Mouse (Mus musculus): ENCODE measurements at regions not wholly inside any gene's neighbourhood (a gene's known extent, or its start where the extent isn't known, plus 50 kb on each side); places are given as distances from the start of the nearest gene placed in this dataset.

DNA sequence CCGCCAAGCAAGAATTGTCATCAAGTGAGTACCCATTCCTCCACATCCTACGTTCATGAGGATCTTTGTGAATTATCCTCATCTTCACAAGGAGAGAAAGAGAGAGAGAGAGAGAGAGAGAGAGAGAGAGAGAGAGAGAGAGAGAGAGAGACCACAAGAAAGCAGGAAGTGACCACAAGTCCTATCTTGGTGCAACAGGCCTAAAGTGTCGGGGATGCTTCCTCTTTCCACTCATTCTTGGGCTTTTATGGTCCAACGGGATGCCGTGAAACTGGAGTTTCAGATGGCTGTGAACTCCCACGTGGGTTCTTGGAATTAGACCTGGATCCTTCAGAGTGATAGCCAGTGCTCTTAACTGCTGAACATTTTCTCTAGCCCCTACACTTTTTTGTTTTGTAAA lies 53.1 kb upstream of the Rai14 start:
- no peak for DNase-seq (ENCODE audit: low spot score)

DNA sequence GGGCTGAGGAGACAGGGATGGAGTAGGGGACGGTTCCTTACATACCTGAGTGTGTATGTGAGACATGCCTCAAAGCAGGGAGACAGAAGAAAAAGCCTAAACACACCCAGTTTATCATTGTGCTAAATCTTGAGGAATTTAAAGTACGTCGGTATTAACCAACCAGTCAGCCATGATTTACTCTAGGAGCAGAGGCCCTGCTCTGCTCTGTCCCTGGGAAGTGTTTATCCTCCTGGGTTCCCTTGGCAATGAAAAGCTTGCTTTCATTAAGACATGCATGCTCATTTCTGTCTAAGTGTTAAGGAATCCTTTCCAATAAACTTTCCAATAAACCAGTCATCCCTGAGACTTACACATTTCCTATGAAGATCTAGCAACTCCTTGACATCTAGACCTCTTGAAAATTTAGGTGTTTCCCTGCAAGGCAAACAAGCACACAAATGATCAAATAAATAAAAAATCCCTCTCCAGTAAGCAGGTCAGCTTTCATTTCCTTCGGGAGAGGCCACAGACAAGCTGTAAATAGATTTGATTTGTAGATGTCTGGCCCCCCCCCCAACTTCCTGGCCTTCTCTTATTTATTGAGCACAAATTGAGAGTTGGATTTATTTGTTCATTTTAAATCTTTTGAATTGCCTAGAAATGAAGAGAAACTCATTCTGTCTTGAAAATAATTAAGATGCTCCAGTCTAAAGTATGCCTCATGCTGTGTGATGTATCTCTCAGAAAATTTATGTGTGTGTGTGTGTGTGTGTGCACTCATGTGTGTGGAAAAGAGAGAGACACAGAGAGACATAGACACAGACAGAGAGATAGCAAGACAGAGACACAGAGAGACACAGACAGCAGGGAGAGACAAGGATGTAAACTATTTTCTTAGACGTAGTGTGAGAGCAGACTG lies 56.2 kb upstream of the Rai14 start:
- DNase-seq (ENCODE audit: low spot score) = no peak

DNA sequence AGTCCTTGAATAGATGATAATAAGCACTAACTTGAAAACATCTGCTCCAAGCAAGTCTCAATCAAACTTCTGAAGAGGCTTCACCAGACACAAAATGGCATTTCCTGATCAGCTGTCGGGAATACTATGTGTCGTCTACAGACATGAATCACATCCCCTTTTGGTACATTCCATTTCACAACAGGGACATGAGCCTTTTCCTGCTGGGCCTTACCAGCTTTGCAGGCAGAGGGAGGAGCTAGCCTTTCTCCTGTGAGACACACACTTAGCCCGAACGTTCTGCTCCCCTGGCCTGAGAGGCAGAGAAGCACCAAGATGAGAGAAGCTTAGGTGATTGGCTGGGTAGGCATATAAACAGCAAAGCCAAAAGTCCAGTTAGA lies 56.9 kb upstream of the Rai14 start:
- no peak for DNase-seq (ENCODE audit: low spot score)

DNA sequence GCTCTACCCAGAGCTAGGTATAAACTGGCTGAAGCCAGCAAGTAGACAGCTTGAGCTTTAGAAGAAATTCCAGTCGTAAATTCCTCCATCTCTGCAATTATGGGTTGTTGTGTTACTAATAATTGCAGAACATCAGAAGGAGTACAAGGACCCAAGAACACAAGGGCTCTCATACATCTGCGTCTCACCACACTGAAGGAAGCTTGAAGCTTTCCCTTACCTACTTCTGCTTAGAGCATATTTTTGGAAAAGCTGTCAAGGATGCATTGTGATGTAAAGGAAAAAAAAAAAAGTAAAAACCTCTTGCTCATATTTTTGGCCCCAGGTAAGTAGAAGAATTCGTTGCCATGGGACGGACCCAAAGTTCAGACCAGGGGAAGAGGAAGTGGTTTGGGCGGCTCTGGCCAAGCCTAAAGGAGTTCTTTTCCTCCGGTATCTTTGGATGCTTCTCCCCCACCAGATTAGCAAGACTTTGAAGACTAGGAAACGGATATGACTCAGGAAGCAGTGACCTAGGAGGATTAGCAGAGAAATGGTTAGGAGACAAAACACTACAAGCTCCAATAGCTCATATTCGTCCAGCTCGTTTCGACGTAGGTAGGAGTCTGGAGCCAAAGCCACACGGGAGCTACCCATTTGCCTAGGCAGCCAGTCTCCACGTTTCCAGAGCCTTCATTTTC lies 65.7 kb upstream of the Rai14 start:
- DNase-seq (ENCODE audit: low spot score) = no peak

DNA sequence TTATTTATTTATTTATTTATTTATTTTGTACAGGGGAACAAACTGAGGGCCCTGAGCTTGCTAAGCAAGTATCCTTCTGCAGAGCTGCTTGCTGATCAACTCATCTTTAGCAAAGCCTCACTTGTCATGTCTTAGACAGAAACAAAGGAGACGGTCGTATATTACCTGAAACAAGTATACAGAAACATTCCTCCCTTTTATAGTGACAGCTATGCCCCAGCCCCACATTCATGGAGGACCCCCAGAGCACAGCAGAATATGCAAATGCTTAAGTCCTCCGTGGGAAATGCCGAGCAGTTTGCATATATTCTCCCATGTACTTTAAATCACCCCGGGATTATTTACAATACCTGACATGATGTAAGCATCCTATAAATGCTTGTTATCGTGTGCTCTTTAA lies 74.9 kb upstream of the Rai14 start:
- no peak for DNase-seq (ENCODE audit: low spot score)

DNA sequence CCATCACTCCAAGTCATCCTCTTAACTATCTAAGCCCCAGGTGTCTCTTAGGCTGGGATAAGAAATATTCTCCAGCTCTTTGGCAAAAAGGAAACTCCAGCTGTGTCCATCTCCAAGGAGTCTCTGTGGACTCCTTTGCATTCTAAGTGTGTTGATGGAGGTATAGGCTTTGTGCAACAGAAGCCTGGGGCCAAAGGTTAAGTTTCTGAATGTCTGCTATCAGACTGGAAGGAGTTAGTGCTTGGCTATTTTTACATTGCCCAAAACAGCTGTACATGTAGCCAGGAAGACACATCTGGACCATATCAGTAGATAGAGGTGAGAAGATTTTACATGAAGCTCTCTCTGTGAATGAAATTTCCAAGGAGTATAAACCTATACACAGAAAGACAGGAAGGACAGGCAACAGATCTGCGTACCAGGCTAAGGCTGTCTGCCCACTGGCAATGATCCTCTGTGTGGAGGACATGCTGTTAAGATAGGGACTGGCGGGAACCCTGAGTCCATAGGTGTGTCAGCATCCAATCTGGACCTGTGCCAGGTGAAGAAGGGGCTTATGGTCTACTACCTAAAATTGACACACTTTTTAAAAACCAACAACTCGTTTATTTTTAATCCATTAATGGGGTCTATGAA lies 76.6 kb upstream of the Rai14 start:
- DNase-seq (ENCODE audit: low spot score) = no peak

DNA sequence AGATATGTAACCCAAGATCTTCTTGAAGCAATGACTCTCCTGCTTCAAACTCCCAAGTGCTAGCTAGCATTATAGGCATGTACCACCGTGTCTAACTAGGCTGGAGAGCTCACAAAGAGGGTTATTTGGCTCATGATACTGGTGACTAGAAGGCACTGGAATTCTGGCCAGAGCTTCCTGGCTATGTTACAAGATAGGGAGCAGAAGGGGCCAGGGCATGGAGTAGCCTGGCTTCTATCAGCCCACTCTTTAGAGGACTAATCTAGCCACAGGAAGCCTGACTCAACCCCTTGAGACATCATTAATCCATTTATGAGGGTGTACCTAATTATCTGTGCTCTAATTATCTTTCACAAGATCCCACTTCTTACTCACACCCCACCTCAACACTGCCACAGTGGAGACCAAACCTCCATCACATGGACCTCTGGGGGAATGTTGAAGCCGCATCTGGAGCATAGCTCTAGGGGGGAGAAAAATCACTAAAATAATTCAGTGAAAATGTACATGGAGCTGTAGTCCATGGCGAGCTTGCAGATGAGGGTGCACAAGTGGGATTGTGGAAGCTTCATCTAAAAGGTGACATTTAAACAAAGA lies 77.2 kb upstream of the Rai14 start:
- no peak for DNase-seq (ENCODE audit: low spot score)

DNA sequence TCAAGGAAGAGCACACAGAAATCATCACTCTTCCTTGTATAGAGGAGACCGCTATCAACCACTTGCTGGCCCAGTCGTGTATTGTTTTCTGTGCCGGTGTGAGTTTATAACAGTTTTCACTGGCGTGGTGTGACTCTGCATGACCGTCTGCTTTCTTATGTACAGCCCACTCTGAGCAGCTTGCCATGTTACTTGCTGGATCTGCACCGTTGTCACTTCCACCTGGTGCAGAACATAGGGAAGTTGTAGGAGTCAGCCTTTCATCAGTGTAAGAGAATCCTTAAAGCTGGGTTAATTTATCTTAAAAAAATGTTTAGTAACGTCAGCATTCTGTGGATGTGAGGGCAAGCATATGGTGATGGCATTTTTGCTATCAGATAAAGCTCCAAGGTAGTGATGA lies 77.7 kb upstream of the Rai14 start:
- no peak for DNase-seq (ENCODE audit: low spot score)

DNA sequence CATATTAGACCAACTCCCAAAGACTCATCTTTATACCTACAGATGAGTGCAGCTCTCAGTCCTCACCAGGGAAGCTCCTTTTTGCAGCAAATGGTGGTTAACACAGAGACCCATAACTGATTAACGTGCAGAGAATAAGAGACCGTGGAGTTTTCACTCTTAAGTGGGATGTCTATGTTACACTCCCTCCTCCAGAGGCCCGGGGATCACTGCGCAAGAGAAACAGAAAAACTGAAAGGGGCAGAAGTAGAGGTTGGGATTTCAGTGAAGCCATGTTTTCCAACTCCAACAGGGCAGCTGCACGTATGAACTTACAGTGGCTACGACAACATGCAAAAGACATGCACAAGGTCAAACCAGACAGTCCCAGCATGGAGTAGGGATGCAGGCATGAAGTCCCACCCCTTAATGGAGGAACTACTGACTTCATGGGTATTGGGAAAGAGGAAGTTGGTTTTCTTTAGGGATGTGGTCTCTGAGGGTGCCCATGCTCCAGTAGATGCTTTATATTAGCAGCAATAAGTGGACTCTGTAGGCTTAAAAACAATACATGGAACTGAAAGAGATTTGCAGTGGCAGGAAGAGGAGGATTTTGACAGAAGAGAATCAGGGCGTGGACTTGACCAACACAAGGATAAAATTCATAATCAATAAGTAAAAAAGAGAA lies 80.8 kb upstream of the Rai14 start:
- DNase-seq (ENCODE audit: low spot score) = no peak

DNA sequence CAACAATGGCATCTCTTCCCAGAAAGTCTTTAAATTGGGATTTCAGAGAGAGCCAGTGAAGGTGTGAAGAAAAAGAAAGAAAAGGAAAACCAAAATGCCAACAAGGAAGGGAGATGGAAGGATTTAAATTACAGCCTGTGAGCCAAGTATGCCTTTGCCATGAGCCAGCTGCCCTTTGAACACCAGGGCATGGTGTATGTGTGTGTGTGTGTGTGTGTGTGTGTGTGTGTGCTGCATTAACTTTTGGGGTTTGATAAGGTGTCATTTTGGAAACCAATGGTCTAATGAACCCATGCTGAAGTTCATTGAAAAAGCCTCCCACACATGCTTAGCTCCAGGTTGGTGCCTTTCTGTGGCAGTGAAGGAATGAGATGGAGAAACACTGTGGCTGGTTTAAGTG lies 85.2 kb upstream of the Rai14 start:
- no peak for DNase-seq (ENCODE audit: low spot score)

DNA sequence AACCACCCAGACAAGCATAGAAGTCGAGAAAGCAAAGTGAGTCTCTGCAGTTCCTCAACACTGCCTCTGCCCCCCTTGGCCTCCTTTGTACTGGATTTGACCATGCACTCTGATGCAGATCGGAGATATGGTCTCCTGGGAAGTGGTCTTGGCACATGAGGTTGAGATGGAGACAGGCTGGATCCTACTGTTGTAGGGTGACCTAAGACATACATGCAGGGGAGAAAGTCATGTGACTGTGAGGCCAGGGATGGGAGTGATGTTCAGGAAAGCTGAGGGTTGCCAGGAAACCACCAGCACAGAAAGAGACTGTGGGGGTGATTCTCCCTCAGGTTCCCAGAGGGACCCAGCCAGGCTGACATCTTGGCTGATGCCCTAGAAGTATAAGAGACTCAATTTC lies 99.8 kb upstream of the Rai14 start:
- DNase-seq (ENCODE audit: low spot score) = no peak

DNA sequence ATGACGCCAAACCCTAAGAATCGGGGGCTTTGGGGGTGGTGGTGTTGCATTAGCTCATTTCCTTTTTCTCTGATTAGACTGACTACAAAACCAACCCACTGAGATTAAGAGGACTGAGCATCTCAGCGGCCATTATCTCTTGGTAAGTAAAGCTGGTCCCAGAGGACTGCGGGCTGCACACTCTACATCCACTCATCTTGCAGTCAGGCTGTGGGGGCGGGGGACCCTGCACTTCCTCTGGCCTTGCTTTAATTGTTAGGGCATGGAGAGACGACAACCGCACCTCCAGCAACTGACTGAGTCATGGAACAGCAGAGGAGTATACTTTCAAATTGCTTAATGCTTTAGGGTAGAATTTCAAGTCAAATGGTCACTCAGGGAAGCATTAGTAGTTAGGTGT lies 100.3 kb upstream of the Rai14 start:
- no peak for DNase-seq (ENCODE audit: low spot score)

DNA sequence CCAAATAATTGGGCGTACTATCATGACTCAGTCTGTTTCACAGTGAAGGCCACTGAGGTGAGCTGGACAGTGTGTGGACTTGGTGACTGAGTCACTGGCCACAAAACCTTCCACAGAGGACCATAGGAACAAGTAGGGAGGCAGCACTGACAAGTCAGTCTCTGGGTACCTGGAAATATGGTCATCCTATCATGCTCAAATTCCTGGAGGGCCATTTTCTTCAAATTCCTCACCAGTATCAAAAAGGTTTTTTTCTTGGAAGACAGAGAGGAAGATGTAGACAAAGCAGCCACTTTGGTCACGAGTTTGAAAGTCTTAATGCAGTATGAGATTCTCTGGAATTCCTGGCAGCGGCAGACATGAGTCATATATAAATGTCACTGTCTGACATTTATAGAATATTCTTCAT lies 101.8 kb upstream of the Rai14 start:
- no peak for DNase-seq (ENCODE audit: low spot score)

DNA sequence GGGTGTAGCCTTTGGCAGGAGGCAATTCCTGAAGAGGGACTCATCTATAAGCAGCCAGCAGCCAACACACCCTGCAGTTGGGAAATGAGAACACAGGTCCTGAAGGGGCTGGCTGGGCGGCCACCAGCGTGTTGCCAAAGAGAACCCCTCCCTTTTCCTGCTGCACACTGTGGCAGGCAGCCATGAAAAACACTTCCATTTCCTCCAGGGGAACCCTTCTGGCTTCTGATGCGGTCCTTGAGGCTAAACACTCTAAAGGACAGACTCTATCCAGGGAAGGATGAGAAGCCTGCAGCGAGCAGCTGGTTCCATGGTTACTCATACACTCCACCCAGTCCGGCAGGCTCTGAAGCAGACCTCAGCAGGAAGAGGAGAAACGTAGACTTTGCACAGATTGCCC lies 103.8 kb upstream of the Rai14 start:
- DNase-seq (ENCODE audit: low spot score) = no peak

DNA sequence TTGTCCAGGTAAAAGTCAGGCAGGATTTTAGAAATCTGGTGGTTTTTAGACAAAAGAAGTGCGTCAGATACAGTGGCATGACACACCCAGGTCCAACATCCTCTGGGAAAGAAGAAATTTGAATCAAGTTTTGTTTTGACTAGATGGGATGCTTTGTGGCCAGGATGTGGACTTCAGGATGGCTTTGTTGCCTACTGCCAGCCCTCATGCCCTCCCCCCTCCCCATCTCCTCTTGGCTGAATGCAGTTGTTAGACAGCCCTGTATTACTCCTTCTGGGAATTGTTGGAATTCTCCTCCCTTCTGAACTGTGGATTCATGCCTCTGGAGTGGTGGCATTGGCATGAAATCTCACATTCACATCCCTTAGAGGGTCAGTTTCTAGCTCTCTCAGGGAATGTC lies 104.3 kb upstream of the Rai14 start:
- DNase-seq (ENCODE audit: low spot score) = no peak

DNA sequence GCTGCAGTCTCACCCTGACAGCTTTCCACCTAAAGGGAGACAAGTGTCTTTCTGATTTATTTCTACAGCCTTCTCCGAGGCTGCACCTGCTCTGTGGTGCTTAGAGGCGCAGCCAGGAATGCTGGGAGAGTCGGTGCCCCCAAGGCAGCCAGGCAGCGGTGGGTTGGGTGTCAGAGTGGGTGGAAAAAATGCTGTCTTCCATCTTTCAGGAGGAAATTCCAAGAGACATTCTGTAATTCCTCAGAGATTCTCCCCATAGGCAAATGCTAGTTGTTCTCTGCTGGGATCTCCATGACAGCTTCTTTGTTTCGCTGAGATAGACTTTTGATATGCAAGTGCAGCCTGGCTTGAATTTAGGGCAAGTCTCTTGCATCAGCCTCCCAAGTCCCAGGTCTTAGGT lies 109.5 kb upstream of the Rai14 start:
- no peak for DNase-seq (ENCODE audit: low spot score)

DNA sequence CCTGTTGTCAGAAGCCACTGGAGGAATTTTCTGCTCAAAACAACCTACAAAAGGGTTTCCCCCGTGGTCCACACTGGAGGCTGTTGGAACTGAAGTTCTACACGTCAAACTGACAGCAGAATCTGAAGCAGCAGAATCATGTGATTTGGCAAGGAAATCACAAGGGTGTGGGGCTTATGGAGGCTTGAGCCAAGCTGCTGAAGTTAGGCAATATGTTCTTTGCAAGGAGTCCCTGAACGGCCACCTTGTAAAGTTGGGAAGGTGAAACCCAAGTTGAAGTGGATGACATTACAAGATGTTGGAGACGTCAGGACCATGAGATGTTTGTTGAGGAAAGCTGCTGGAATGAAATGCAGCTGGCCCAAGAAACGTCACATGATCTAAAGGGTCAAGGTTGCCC lies 115.2 kb upstream of the Rai14 start:
- DNase-seq (ENCODE audit: low spot score) = no peak

DNA sequence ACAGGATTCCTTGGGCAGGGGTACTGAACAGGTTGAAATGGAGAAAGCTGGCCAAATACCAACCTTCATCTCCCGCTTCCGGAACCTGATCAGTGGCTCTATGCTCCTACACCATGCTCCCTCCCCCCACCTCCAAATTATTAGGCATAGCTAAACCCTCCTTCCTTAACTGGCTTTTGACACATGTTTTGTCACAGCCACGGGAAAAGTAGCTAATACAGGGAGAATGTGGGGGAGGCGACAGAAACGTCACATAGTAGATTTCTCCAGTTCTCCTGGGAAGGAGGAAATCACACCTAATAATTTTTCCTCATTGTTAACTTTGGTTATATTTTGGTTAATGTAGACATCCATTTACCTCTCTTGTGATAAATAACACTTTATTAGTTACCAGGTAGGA lies 116.1 kb upstream of the Rai14 start:
- no peak for DNase-seq (ENCODE audit: low spot score)

DNA sequence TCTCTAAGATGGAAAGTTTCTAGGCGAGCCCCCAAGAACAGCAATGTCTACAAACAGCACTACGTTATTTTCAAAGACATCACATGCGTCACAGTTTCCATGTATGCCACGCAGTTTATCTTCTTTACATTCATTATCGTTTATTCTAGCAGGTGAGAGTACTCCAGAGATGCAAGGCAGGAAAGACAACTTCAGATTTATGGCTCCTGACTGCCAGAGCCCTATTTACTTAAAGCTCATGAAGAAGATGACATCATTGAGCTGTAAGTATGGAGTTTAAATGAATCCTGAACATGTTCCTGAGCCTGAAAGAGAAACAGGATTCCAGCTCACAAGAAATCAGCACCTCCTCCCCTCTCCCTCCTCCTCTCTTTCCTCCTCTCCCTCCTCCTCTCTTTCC lies 116.7 kb upstream of the Rai14 start:
- no peak for DNase-seq (ENCODE audit: low spot score)

DNA sequence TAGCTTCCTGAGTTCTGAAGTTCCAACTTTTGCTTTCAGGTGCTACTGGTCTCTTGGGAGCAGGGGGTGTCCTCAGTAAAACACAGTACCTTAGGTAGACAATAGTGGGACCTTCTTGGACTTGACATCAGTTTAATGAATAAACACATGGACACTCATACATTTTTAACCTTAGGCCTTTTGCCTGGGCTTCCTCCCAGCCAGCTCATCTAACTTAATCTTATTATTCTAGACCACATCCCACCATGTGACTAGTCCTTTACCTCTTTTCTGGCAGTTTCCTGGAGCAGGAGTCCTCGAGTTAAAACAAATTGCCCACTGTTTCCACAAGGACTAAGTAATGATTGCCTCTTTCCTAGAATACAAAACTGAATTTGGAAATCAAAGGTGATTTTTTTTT lies 117.9 kb upstream of the Rai14 start:
- no peak for DNase-seq (ENCODE audit: low spot score)

DNA sequence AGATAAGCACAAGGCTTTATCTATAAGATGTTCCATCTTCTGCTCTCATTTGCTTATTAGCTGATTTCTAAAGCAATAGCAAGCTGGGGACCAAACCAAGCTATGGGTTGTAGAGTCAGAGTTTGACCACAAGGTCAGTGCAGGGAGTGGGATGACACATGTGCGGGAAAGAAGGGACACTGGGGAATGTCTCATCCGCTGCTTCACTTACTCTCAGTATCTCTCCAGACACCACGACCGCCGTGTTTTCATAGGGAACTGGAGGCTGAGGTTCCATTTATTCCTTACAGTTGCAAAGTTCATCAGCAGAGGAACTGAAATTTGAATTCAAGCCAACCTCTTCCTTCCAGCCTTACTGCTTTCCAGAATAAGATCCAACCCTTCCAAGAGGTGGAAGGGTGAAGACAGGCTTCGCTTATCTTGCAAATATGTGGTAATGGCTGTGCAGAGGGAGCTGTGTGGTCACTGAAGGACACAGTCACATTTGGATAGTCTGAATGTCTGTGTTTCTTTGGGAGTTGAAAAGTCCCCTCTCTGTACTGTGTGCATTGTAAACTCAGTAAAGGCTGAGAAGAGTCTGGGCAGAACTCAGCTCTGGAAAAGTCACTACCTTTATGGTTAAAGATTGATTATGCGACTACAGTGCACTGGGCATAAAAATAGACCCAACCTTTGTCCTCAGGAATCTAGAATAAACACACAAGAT lies 118.1 kb upstream of the C1qtnf3 start:
- DNase-seq (ENCODE audit: low spot score) = no peak

All from c-Kit-positive CD71-positive TER-119-positive erythroid progenitor cells, embryonic 14.5 days (primary cell).